Mouse (Mus musculus): Measurements from ENCODE around the gene Gm3676. TPM values are rescaled to one million over a fixed set of nuclear protein-coding genes. Genes with fewer than 3 reads are reported as not detected.
"Not testable (repeated sequence)": the region's sequence is repeated elsewhere in the genome, so short reads cannot be mapped to it uniquely, and the experiment has no call there.

The Gm3676 gene
- polyA plus RNA-seq (2014; fragmentation: Nextera tagmentation; extraction: Ambion mirVana) = not detected in 2 replicates

- not testable (repeated sequence) for H3K9me3 ChIP-seq (ENCODE audit: low read depth, low read length); H3K9ac ChIP-seq; ATAC-seq (ENCODE audit: insufficient read depth); H3K27me3 ChIP-seq (ENCODE audit: insufficient read depth, low read length); H3K4me1 ChIP-seq (ENCODE audit: insufficient read depth); DNase-seq; H3K4me2 ChIP-seq; H3K27ac ChIP-seq (ENCODE audit: low read depth); H3K36me3 ChIP-seq (ENCODE audit: insufficient read depth); H3K4me3 ChIP-seq (ENCODE audit: low read depth, low read length)
- no CpG with 5 or more reads among the region's 1 CpGs for WGBS
Measured at GRCm38 (mm10) chr14:41646387-41646786, at the start of gene Gm3676. TSS of gene Gm3676 (minus strand) at chr14:41646487.

DNA sequence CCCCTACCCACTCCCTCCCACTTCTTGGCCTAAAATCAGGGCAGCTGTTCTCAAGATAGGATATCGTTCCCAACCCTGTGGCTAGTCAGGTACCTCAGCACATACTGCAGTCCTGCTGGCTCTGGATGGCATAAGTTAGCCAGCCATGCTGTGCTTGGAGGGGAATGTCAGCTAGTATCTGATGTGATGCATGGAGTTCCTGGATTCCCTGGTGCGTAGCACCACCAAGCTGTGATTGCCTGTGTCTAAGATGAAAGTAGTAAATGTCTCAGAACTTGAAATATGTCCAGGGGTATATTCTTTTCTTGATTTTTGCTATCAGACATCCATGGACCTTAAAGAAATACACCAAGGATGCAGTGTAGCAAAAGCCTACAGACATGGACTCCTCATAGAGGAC, 1.9 kb upstream of the Gm3676 start:
- not testable (repeated sequence) for H3K27ac ChIP-seq (ENCODE audit: low read depth); H3K4me2 ChIP-seq; H3K27me3 ChIP-seq (ENCODE audit: insufficient read depth, low read length); DNase-seq; H3K4me1 ChIP-seq (ENCODE audit: insufficient read depth); H3K9me3 ChIP-seq (ENCODE audit: low read depth, low read length); H3K9ac ChIP-seq; H3K36me3 ChIP-seq (ENCODE audit: insufficient read depth); H3K4me3 ChIP-seq (ENCODE audit: low read depth, low read length); ATAC-seq (ENCODE audit: insufficient read depth)
- 76% methylated on average over 2 of the region's 2 CpGs for WGBS

DNA sequence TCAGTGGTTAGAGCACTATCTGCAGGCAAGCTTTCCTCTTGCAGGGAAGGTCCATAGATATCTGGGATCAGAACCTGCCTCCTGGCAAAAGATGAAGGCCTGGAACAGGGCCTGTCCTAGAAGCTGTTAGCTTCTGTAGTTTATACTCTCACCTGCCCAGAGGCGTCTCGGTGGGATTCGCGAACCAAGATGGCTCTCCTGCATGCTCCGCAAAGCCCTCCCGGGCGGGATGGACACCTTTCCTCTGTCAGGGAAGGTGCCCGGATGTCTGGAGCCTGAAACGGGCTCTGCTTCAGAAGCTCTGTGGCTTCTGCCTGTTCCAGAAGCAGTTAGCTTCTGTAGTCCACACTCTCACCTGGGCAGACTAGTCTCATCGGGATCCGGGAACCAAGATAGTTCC, 16.1 kb downstream of the Gm3676 start:
- H3K4me3 ChIP-seq (ENCODE audit: low read depth, low read length); H3K9ac ChIP-seq; H3K4me2 ChIP-seq; H3K36me3 ChIP-seq (ENCODE audit: insufficient read depth); H3K4me1 ChIP-seq (ENCODE audit: insufficient read depth); H3K27me3 ChIP-seq (ENCODE audit: insufficient read depth, low read length); H3K9me3 ChIP-seq (ENCODE audit: low read depth, low read length); DNase-seq; ATAC-seq (ENCODE audit: insufficient read depth); H3K27ac ChIP-seq (ENCODE audit: low read depth): not testable (repeated sequence)
- WGBS = 92% methylated on average over 9 of the region's 11 CpGs

DNA sequence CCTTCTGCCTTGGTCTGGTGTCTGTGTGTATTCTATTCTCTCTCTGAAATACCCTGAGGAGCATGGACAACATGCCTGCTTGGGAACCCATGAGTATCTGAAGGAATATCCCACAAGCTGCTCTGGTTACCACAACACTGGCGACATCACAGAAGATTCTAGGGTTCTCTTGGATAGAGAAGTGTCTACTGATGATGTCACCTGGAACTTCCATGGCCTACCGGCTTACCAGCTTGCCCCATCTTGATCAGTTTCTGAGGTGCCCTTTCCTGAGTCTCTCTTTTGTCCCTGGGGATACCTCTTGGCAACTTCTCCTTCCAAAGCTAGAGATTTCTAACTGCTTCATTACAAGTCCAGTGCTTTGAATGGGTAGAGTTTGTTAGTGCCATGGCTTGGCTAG, 21.8 kb downstream of the Gm3676 start, which contains the start of gene Gm3072:
TSS of gene Gm3072 (minus strand) at position 101 of the 400 bp plus-strand sequence.
- not testable (repeated sequence) for H3K4me2 ChIP-seq; DNase-seq; H3K4me3 ChIP-seq (ENCODE audit: low read depth, low read length); H3K9ac ChIP-seq; H3K4me1 ChIP-seq (ENCODE audit: insufficient read depth); H3K27ac ChIP-seq (ENCODE audit: low read depth); H3K27me3 ChIP-seq (ENCODE audit: insufficient read depth, low read length); H3K36me3 ChIP-seq (ENCODE audit: insufficient read depth); H3K9me3 ChIP-seq (ENCODE audit: low read depth, low read length); ATAC-seq (ENCODE audit: insufficient read depth)
- WGBS = 82% methylated on average over 1 of the region's 2 CpGs

DNA sequence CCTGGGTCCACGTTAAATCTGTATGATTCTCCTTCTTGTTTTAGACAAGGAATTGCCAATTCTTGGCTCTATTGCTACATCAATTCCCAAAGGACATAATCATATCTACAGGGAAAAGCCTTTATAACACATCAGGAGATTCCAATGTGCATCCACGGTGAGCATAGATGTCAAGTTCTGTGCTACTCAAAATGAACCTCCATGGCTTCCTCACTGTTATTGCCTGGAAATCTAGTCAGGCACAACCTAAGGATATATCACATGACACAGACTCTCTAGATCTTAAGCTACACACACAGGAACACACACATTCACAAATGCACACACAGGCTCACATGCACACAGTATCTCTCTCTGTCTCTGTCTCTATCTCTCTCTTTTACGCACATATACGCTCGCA, 23.8 kb downstream of the Gm3676 start:
- not testable (repeated sequence) for H3K36me3 ChIP-seq (ENCODE audit: insufficient read depth); H3K9me3 ChIP-seq (ENCODE audit: low read depth, low read length); H3K9ac ChIP-seq; H3K27ac ChIP-seq (ENCODE audit: low read depth); ATAC-seq (ENCODE audit: insufficient read depth); H3K4me1 ChIP-seq (ENCODE audit: insufficient read depth); H3K27me3 ChIP-seq (ENCODE audit: insufficient read depth, low read length); H3K4me2 ChIP-seq; DNase-seq; H3K4me3 ChIP-seq (ENCODE audit: low read depth, low read length)
- 89% methylated on average over 4 of the region's 5 CpGs for WGBS

GRCm38 (mm10) chr14:41610690-41611089, 35.6 kb downstream of the Gm3676 start:
- H3K27ac ChIP-seq (ENCODE audit: low read depth); H3K9me3 ChIP-seq (ENCODE audit: low read depth, low read length); H3K27me3 ChIP-seq (ENCODE audit: insufficient read depth, low read length); H3K9ac ChIP-seq; H3K4me2 ChIP-seq; H3K36me3 ChIP-seq (ENCODE audit: insufficient read depth); H3K4me3 ChIP-seq (ENCODE audit: low read depth, low read length); ATAC-seq (ENCODE audit: insufficient read depth); H3K4me1 ChIP-seq (ENCODE audit: insufficient read depth); DNase-seq: not testable (repeated sequence)
- 83% methylated on average over 1 of the region's 1 CpGs for WGBS

DNA sequence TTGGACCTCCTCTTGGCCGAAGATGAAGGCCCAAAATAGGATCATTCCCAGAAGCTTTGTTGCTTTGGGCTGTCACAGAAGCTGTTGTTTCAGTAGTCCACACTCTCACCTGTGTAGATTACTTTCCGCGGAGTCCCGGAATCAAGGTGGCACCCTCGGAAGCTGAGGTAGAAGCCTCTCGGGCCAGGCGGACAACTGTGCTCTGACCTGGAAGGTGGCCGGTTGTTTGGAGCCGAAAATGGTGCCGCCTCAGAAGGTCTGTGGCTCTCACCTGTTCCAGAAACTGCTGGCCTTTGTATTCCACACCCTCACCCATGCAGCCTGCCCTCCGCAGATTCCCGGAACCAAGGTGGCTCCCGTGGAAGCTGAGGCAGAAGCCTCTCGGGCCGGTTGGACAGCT, 45.4 kb downstream of the Gm3676 start:
- 97% methylated on average over 15 of the region's 15 CpGs for WGBS
- ATAC-seq (ENCODE audit: insufficient read depth); H3K9ac ChIP-seq; DNase-seq; H3K36me3 ChIP-seq (ENCODE audit: insufficient read depth); H3K27ac ChIP-seq (ENCODE audit: low read depth); H3K9me3 ChIP-seq (ENCODE audit: low read depth, low read length); H3K27me3 ChIP-seq (ENCODE audit: insufficient read depth, low read length); H3K4me1 ChIP-seq (ENCODE audit: insufficient read depth); H3K4me3 ChIP-seq (ENCODE audit: low read depth, low read length); H3K4me2 ChIP-seq: not testable (repeated sequence)

Other genes starting within 250 kb of the Gm3676 start
- gene Gm6482, start 238.2 kb downstream of the Gm3676 start, polyA plus RNA-seq (2014; fragmentation: Nextera tagmentation; extraction: Ambion mirVana) = not detected in 2 replicates
- gene Gm7954, start 193.0 kb downstream of the Gm3676 start, polyA plus RNA-seq (2014; fragmentation: Nextera tagmentation; extraction: Ambion mirVana) = not detected in 2 replicates
- not detected in 2 replicates for gene Gm3486, start 157.0 kb downstream of the Gm3676 start, polyA plus RNA-seq (2014; fragmentation: Nextera tagmentation; extraction: Ambion mirVana)
- not detected in 2 replicates for gene Gm7970, start 90.9 kb downstream of the Gm3676 start, polyA plus RNA-seq (2014; fragmentation: Nextera tagmentation; extraction: Ambion mirVana)
- gene 1700049E17Rik2, start 73.3 kb downstream of the Gm3676 start, polyA plus RNA-seq (2014; fragmentation: Nextera tagmentation; extraction: Ambion mirVana) = not detected in 2 replicates
- gene Gm3072, start 21.9 kb downstream of the Gm3676 start, polyA plus RNA-seq (2014; fragmentation: Nextera tagmentation; extraction: Ambion mirVana) = not detected in 2 replicates
- gene Gm8068, start 55.4 kb upstream of the Gm3676 start, polyA plus RNA-seq (2014; fragmentation: Nextera tagmentation; extraction: Ambion mirVana) = not detected in 2 replicates
- not detected in 2 replicates for gene Gm7929, start 104.1 kb upstream of the Gm3676 start, polyA plus RNA-seq (2014; fragmentation: Nextera tagmentation; extraction: Ambion mirVana)
- gene Gm47189, start 126.0 kb upstream of the Gm3676 start, polyA plus RNA-seq (2014; fragmentation: Nextera tagmentation; extraction: Ambion mirVana) = not detected in 2 replicates